ENCODE assay signal across 10 mouse cellular contexts in the genomic region with DNA sequence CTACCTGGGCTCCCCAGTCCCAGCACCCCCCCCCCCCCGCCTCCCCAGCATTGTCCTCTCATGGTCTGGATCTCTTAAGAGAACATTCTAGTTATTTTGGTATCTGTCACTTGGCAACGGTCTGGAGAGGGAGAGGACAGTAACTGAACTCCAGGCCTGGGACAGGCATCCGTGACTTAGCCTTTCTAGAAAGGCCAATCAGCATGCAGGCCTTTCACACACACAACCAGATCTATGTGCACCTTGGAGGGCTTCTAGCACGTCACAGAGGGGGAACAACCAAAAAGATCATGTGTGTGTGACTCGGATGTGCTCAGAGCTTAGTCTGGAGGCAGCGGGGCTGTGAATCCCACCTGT.
DNase-seq lines count a peak whose midpoint lies in the region; ATAC-seq and TF ChIP-seq lines count a peak whose summit lies in the region.
"Had no signal": no experiment of that assay in that cellular context is flagged by ENCODE, and none has a peak within 500 bp of the region (broad histone marks: within the 10 kb centered on the region; RNA-seq: fewer than 3 reads in every experiment).

No protein-coding gene starts in this region.

- no peak overlapping the region for H3K4me3 ChIP-seq in forebrain, embryonic 10.5 days
- H3K4me3 ChIP-seq in forebrain, embryonic 12.5 days (replicated peaks) = no peak overlapping the region
- no peak overlapping the region for H3K4me3 ChIP-seq in heart, postnatal 0 days (ENCODE audit: low read depth, low read length)
- no peak overlapping the region for H3K4me3 ChIP-seq in neural tube, embryonic 14.5 days (ENCODE audit: low read depth, low read length)
- no peak overlapping the region for H3K4me3 ChIP-seq in cerebellum, adult 2 months (replicated peaks; ENCODE audit: insufficient read depth, low read depth, low read length)

- 79% methylated on average over 6 of the region's 6 CpGs for WGBS in forebrain, embryonic 10.5 days
- 80% methylated on average over 6 of the region's 6 CpGs for WGBS in forebrain, embryonic 12.5 days
- 57% methylated on average over 6 of the region's 6 CpGs for WGBS in heart, postnatal 0 days
- 66% methylated on average over 5 of the region's 6 CpGs for WGBS in neural tube, embryonic 14.5 days
- WGBS in cerebellum, adult 2 months = 82% methylated on average over 6 of the region's 6 CpGs

- ATAC-seq in forebrain, embryonic 12.5 days (ENCODE audit: low FRiP score) = no peak
- no peak for ATAC-seq in heart, postnatal 0 days (ENCODE audit: insufficient read depth, low read depth)
- ATAC-seq in neural tube, embryonic 14.5 days (ENCODE audit: low read depth) = 0 out of 2 replicates have a peak, but pooled peaks have one; percentile 15

- peak overlapping the region; percentile 72 for H3K27ac ChIP-seq in forebrain, embryonic 10.5 days
- H3K27ac ChIP-seq in forebrain, embryonic 12.5 days = no peak overlapping the region
- H3K27ac ChIP-seq in heart, postnatal 0 days (ENCODE audit: low read depth) = peak overlapping the region; percentile 12; the same call in 1 of the 2 replicates
- H3K27ac ChIP-seq in neural tube, embryonic 14.5 days (ENCODE audit: low read depth, low read length) = no peak overlapping the region
- H3K27ac ChIP-seq in cerebellum, adult 2 months (ENCODE audit: insufficient read depth, low read length) = no peak overlapping the region

- no peak for TF ChIP-seq POLR2A in cerebellum, adult 2 months (IDR thresholded peaks at IDR 0.05; ENCODE audit: borderline replicate concordance, insufficient read depth, low read length)

- no peaks in the 10 kb centered on the region for H3K9me3 ChIP-seq in forebrain, embryonic 10.5 days
- no peaks in the 10 kb centered on the region for H3K9me3 ChIP-seq in forebrain, embryonic 12.5 days
- H3K9me3 ChIP-seq in heart, postnatal 0 days (replicated peaks; ENCODE audit: control insufficient read depth, low read length) = no peaks in the 10 kb centered on the region
- H3K9me3 ChIP-seq in neural tube, embryonic 14.5 days (ENCODE audit: control insufficient read depth, low read length) = no peaks in the 10 kb centered on the region
- H3K9me3 ChIP-seq: megakaryocyte, embryonic 14.5 days had no signal

- TF ChIP-seq EP300 in heart, postnatal 0 days (IDR thresholded peaks at IDR 0.05; ENCODE audit: low read depth) = no peak

- intact Hi-C loops in heart, postnatal 14 days (cut with DNase I) = loop anchor here (5.0 to 10.0 kb wide), 2 partner anchors 248 to 376 kb away; no protein-coding TSS in a partner anchor

- TF ChIP-seq CTCF in heart, postnatal 0 days (IDR thresholded peaks at IDR 0.05; ENCODE audit: low read depth) = no peak
- TF ChIP-seq CTCF in cerebellum, adult 2 months (IDR thresholded peaks at IDR 0.05; ENCODE audit: borderline replicate concordance, insufficient read depth, low read depth, low read length) = no peak

- no peaks in the 10 kb centered on the region; the same call in 1 of the 2 replicates for H3K27me3 ChIP-seq in forebrain, embryonic 10.5 days (ENCODE audit: poor library complexity, severe bottlenecking)
- H3K27me3 ChIP-seq in forebrain, embryonic 12.5 days = no peaks in the 10 kb centered on the region
- no peaks in the 10 kb centered on the region for H3K27me3 ChIP-seq in heart, postnatal 0 days (ENCODE audit: control insufficient read depth, insufficient read depth, low read length)
- no peaks in the 10 kb centered on the region for H3K27me3 ChIP-seq in neural tube, embryonic 14.5 days (ENCODE audit: control insufficient read depth, insufficient read depth, low read length)
- no peaks in the 10 kb centered on the region for H3K27me3 ChIP-seq in cerebellum, adult 2 months (ENCODE audit: control insufficient read depth, insufficient read depth, low read length)
- H3K27me3 ChIP-seq: megakaryocyte, embryonic 14.5 days; Patski had no signal

- no peak overlapping the region for H3K4me2 ChIP-seq in forebrain, embryonic 12.5 days
- H3K4me2 ChIP-seq in heart, postnatal 0 days (ENCODE audit: low read depth, low read length) = no peak overlapping the region
- no peak overlapping the region for H3K4me2 ChIP-seq in neural tube, embryonic 14.5 days (ENCODE audit: low read depth, low read length)

- H3K36me3 ChIP-seq in forebrain, embryonic 10.5 days (replicated peaks) = no peaks in the 10 kb centered on the region
- no peaks in the 10 kb centered on the region for H3K36me3 ChIP-seq in forebrain, embryonic 12.5 days (replicated peaks)
- H3K36me3 ChIP-seq in heart, postnatal 0 days (replicated peaks; ENCODE audit: control insufficient read depth, insufficient read depth, low read length) = no peaks in the 10 kb centered on the region
- no peaks in the 10 kb centered on the region for H3K36me3 ChIP-seq in neural tube, embryonic 14.5 days (ENCODE audit: control insufficient read depth, insufficient read depth, low read length)

- no peak overlapping the region for H3K9ac ChIP-seq in forebrain, embryonic 12.5 days
- H3K9ac ChIP-seq in heart, postnatal 0 days (replicated peaks; ENCODE audit: low read depth, low read length) = no peak overlapping the region
- H3K9ac ChIP-seq in neural tube, embryonic 14.5 days (replicated peaks; ENCODE audit: low read depth, low read length) = no peak overlapping the region

- peaks cover 30% of the 10 kb centered on the region for H3K4me1 ChIP-seq in forebrain, embryonic 10.5 days
- peaks cover 22% of the 10 kb centered on the region for H3K4me1 ChIP-seq in forebrain, embryonic 12.5 days
- peaks cover 36% of the 10 kb centered on the region for H3K4me1 ChIP-seq in heart, postnatal 0 days (ENCODE audit: control insufficient read depth, insufficient read depth)
- no peaks in the 10 kb centered on the region for H3K4me1 ChIP-seq in neural tube, embryonic 14.5 days (ENCODE audit: control insufficient read depth, insufficient read depth, low read length)
- peaks cover 35% of the 10 kb centered on the region for H3K4me1 ChIP-seq in cerebellum, adult 2 months (ENCODE audit: control insufficient read depth, insufficient read depth, low read length)

- DNase-seq in forebrain, embryonic 10.5 days (ENCODE audit: extremely low spot score, low spot score) = no peak
- DNase-seq in heart, postnatal 0 days (ENCODE audit: low spot score) = no peak
- DNase-seq in heart, postnatal 14 days = no peak
- no peak for DNase-seq in neural tube, embryonic 10.5 days (ENCODE audit: extremely low spot score, low spot score)
- peak; percentile 68 for DNase-seq in skeletal muscle tissue, adult 2 months (ENCODE audit: low read depth, low spot score)
- DNase-seq in cerebellum, adult 2 months = no peak

Comparison
In these comparisons a context has a peak if more than half of its experiments do, and no peak if none do; other contexts are left out.
1. H3K27ac ChIP-seq: peak in forebrain, embryonic 10.5 days (single experiment) and heart, postnatal 0 days (single experiment); none in forebrain, embryonic 12.5 days (single experiment), neural tube, embryonic 14.5 days (single experiment) and cerebellum, adult 2 months (single experiment).